Comparison of ENCODE assay signal across 11 mouse cellular contexts in the genomic region with DNA sequence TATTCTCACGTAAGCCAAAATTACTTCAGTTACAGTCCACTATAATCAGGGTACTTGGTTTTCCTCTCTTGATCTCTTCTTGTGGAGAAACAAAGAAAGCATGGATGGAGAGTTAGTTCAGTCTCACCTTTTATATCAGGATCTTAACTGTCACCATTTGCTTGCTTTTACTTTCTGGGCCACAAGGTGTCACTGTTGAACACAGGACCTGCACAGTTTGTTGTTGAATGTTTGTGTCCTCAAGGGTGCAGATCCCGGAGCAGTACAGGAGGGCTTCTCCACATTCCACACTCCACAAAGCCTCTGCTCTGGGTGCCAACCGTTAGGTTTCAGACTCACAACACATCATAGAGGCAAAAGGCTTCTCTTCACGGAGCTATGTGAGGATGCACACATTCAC.
A peak's percentile ranks its signal among the peaks of the same experiment; 100 is the strongest.
DNase-seq lines count a peak whose midpoint lies in the region; ATAC-seq and TF ChIP-seq lines count a peak whose summit lies in the region.
"Had no signal": no experiment of that assay in that cellular context is flagged by ENCODE, and none has a peak within 500 bp of the region (broad histone marks: within the 10 kb centered on the region; RNA-seq: fewer than 3 reads in every experiment).

No protein-coding gene starts in this region.

- no peaks in the 10 kb centered on the region for H3K27me3 ChIP-seq in lung, postnatal 0 days (replicated peaks; ENCODE audit: insufficient read depth, low read length)
- H3K27me3 ChIP-seq: embryonic facial prominence, embryonic 15.5 days had no signal

- peak; percentile 1 to 4 for DNase-seq in cerebellum, adult 18-20 months
- DNase-seq in cerebellum, adult 11-12 months = no peak
- DNase-seq in layer of hippocampus, postnatal 10 days (ENCODE audit: low spot score in 2 of 2) = peak; percentile 38 to 42
- DNase-seq in layer of hippocampus, adult 9-10 months (ENCODE audit: low spot score) = no peak
- peak; percentile 72 for DNase-seq in ES-E14 (ENCODE audit: low read depth, low spot score)
- no peak for DNase-seq in lung, postnatal 0 days (ENCODE audit: low spot score)
- DNase-seq in left cerebral cortex, adult 8-10 months (ENCODE audit: low spot score in 2 of 2) = no peak
- DNase-seq in ovary, postnatal 36 days (ENCODE audit: low spot score) = no peak

- no peak overlapping the region for H3K4me2 ChIP-seq in lung, postnatal 0 days (replicated peaks; ENCODE audit: low read depth, low read length)
- H3K4me2 ChIP-seq: embryonic facial prominence, embryonic 15.5 days had no signal

- TF ChIP-seq EP300 in lung, postnatal 0 days (IDR thresholded peaks at IDR 0.05) = no peak

- no peaks in the 10 kb centered on the region for H3K4me1 ChIP-seq in ES-E14 (ENCODE audit: control insufficient read depth in 2 of 2, insufficient read depth in 2 of 2, low read length in 2 of 2, poor library complexity in 1 of 2)
- no peaks in the 10 kb centered on the region for H3K4me1 ChIP-seq in lung, postnatal 0 days (ENCODE audit: insufficient read depth, low read depth, low read length)
- H3K4me1 ChIP-seq: embryonic facial prominence, embryonic 15.5 days had no signal

- no peak overlapping the region for H3K27ac ChIP-seq in ES-E14 (ENCODE audit: insufficient read depth, low read depth, low read length, poor library complexity, severe bottlenecking)
- H3K27ac ChIP-seq in lung, postnatal 0 days (ENCODE audit: low read length) = no peak overlapping the region
- H3K27ac ChIP-seq: embryonic facial prominence, embryonic 15.5 days; macrophage had no signal

- WGBS in lung, postnatal 0 days = 65% methylated on average over 4 of the region's 4 CpGs

- no peak overlapping the region for H3K4me3 ChIP-seq in ES-E14 (ENCODE audit: insufficient read depth in 1 of 2, low read depth in 1 of 2, low read length in 2 of 2, poor library complexity in 1 of 2, severe bottlenecking in 1 of 2)
- H3K4me3 ChIP-seq in lung, postnatal 0 days (ENCODE audit: low read depth, low read length) = no peak overlapping the region
- H3K4me3 ChIP-seq: embryonic facial prominence, embryonic 15.5 days had no signal

- in situ Hi-C loops in ES-E14 (cut with MboI; ENCODE audit: low sequenced_read_pairs in 2 of 2, unreplicated experiment in 2 of 2) = no loop called here

- TF ChIP-seq CTCF in lung, postnatal 0 days (IDR thresholded peaks at IDR 0.05) = peak; percentile 67

- no peak overlapping the region for H3K9ac ChIP-seq in ES-E14 (ENCODE audit: insufficient read depth, low read depth, low read length, poor library complexity, severe bottlenecking)
- H3K9ac ChIP-seq in lung, postnatal 0 days (replicated peaks; ENCODE audit: low read depth) = no peak overlapping the region
- H3K9ac ChIP-seq: embryonic facial prominence, embryonic 15.5 days had no signal

- H3K9me3 ChIP-seq in ES-E14 (ENCODE audit: control insufficient read depth, insufficient read depth, low read depth, low read length) = no peaks in the 10 kb centered on the region
- H3K9me3 ChIP-seq in lung, postnatal 0 days (ENCODE audit: low read length) = no peaks in the 10 kb centered on the region
- H3K9me3 ChIP-seq: embryonic facial prominence, embryonic 15.5 days had no signal

- ATAC-seq in lung, postnatal 0 days = no peak

- no peaks in the 10 kb centered on the region for H3K36me3 ChIP-seq in ES-E14 (ENCODE audit: control insufficient read depth, insufficient read depth, low read length, poor library complexity, severe bottlenecking)
- no peaks in the 10 kb centered on the region for H3K36me3 ChIP-seq in lung, postnatal 0 days (ENCODE audit: insufficient read depth, low read length)
- H3K36me3 ChIP-seq: embryonic facial prominence, embryonic 15.5 days; G1E had no signal

TF ChIP-seq in ES-E14, 5 proteins besides CTCF, POLR2A, EP300 and RAD21:
- TF ChIP-seq HCFC1 (IDR thresholded peaks at IDR 0.05; ENCODE audit: borderline replicate concordance, insufficient read depth, low read length) (no peak), MAFK (IDR thresholded peaks at IDR 0.05; ENCODE audit: insufficient read depth, low read depth, low read length) (no peak), ZNF384 (IDR thresholded peaks at IDR 0.05; ENCODE audit: low read depth, low read length) (no peak), CHD2 (IDR thresholded peaks at IDR 0.05; ENCODE audit: low read depth, low read length) (no peak)

Comparison
In these comparisons a context has a peak if more than half of its experiments do, and no peak if none do; other contexts are left out.
1. DNase-seq: peak in cerebellum, adult 18-20 months (2 of 2), layer of hippocampus, postnatal 10 days (2 of 2) and ES-E14 (single experiment); none in cerebellum, adult 11-12 months (single experiment), layer of hippocampus, adult 9-10 months (single experiment), lung, postnatal 0 days (single experiment), left cerebral cortex, adult 8-10 months (0 of 2) and ovary, postnatal 36 days (single experiment).